Mouse (Mus musculus) small intestine, adult 2 months (tissue): Measurements from ENCODE around the gene Rad51c.

ENCODE experiments used
- CTCF ChIP-seq: fragments of 200-500 bp; IDR thresholded peaks from 2 replicates; pipeline ENCODE4 v1.5.1; 2012; ENCODE audit warnings: low read depth, mild to moderate bottlenecking, control low read depth, inconsistent platforms, low read length, moderate library complexity, mixed read lengths; ENCODE audit not compliant: insufficient replicate concordance, insufficient read length; ENCODE audit errors: extremely low read depth
- POLR2A ChIP-seq: fragments of 200-500 bp; IDR thresholded peaks from 2 replicates; pipeline ENCODE4 v1.6.1; 2012; ENCODE audit warnings: low read depth, mild to moderate bottlenecking, control low read depth, inconsistent platforms, low read length, moderate library complexity

- no peak for TF ChIP-seq POLR2A
- TF ChIP-seq CTCF = no peak
Measured at GRCm38 (mm10) chr11:87429363-87429762, 24.6 kb upstream of the Rad51c start.
